Mouse (Mus musculus): ENCODE measurements at regions not wholly inside any gene's neighbourhood (a gene's known extent, or its start where the extent isn't known, plus 50 kb on each side); places are given as distances from the start of the nearest gene placed in this dataset.

- no peaks in the 10 kb centered on the region; the same call in 1 of the 2 replicates for H3K4me1 ChIP-seq (ENCODE audit: insufficient read depth, low read depth, low read length)
- H3K4me3 ChIP-seq (ENCODE audit: low read depth, low read length) = no peak overlapping the region
- no peak for TF ChIP-seq GATA2 (IDR thresholded peaks at IDR 0.05; ENCODE audit: borderline replicate concordance, low read depth, low read length)
- TF ChIP-seq POLR2AphosphoS5 (IDR thresholded peaks at IDR 0.05; ENCODE audit: insufficient replicate concordance, low read depth, low read length) = no peak
- TF ChIP-seq GATA1 (IDR thresholded peaks at IDR 0.05; ENCODE audit: borderline replicate concordance, low read length) = no peak
- TF ChIP-seq CTCF (IDR thresholded peaks at IDR 0.05; ENCODE audit: low read depth, low read length) = no peak
- no peak for TF ChIP-seq TAL1 (conservative IDR thresholded peaks at IDR 0.05; ENCODE audit: low read depth, low read length)
- H3K36me3 ChIP-seq (replicated peaks) = no peaks in the 10 kb centered on the region
- DNase-seq (ENCODE audit: low spot score) (no peak), ATAC-seq (ENCODE audit: extremely low read depth, insufficient number of reproducible peaks, low FRiP score, poor library complexity, severe bottlenecking) (no peak)
- H3K27me3 ChIP-seq (ENCODE audit: insufficient read depth, low read length) = no peaks in the 10 kb centered on the region
- peaks cover 22% of the 10 kb centered on the region for H3K9me3 ChIP-seq (replicated peaks)
These were observed 51.2 kb upstream of the Gm17304 start for GRCm38 (mm10) chr5:106557733-106558132.

- TF ChIP-seq TAL1 (conservative IDR thresholded peaks at IDR 0.05; ENCODE audit: low read depth, low read length) = no peak
- TF ChIP-seq POLR2AphosphoS5 (IDR thresholded peaks at IDR 0.05; ENCODE audit: insufficient replicate concordance, low read depth, low read length) = no peak
- no peak for TF ChIP-seq GATA2 (IDR thresholded peaks at IDR 0.05; ENCODE audit: borderline replicate concordance, low read depth, low read length)
- no peak for TF ChIP-seq GATA1 (IDR thresholded peaks at IDR 0.05; ENCODE audit: borderline replicate concordance, low read length)
- no peak for TF ChIP-seq CTCF (IDR thresholded peaks at IDR 0.05; ENCODE audit: low read depth, low read length)
- Histone ChIP-seq H3K27me3 (ENCODE audit: insufficient read depth, low read length) (no peaks in the 10 kb centered on the region), H3K36me3 (replicated peaks) (no peaks in the 10 kb centered on the region), H3K9me3 (replicated peaks) (peaks cover 24% of the 10 kb centered on the region), H3K4me1 (ENCODE audit: insufficient read depth, low read depth, low read length) (no peaks in the 10 kb centered on the region), H3K4me3 (ENCODE audit: low read depth, low read length) (no peak overlapping the region)
- no peak for ATAC-seq (ENCODE audit: extremely low read depth, insufficient number of reproducible peaks, low FRiP score, poor library complexity, severe bottlenecking)
- DNase-seq (ENCODE audit: low spot score) = no peak
These were observed 69.6 kb upstream of the Gm17304 start for GRCm38 (mm10) chr5:106539286-106539685.

GRCm38 (mm10) chr5:106537153-106537552 lies 71.7 kb upstream of the Gm17304 start:
- DNase-seq (ENCODE audit: low spot score) = no peak
- H3K36me3 ChIP-seq (replicated peaks) = no peaks in the 10 kb centered on the region
- ATAC-seq (ENCODE audit: extremely low read depth, insufficient number of reproducible peaks, low FRiP score, poor library complexity, severe bottlenecking) = no peak
- H3K4me3 ChIP-seq (ENCODE audit: low read depth, low read length) = no peak overlapping the region
- H3K4me1 ChIP-seq (ENCODE audit: insufficient read depth, low read depth, low read length) = no peaks in the 10 kb centered on the region
- H3K27me3 ChIP-seq (ENCODE audit: insufficient read depth, low read length) = no peaks in the 10 kb centered on the region
- H3K9me3 ChIP-seq (replicated peaks) = peaks cover 27% of the 10 kb centered on the region
- no peak for TF ChIP-seq TAL1 (conservative IDR thresholded peaks at IDR 0.05; ENCODE audit: low read depth, low read length)

- no peak overlapping the region for H3K4me3 ChIP-seq (ENCODE audit: low read depth, low read length)
- no peak for DNase-seq (ENCODE audit: low spot score)
- no peaks in the 10 kb centered on the region for H3K36me3 ChIP-seq (replicated peaks)
- H3K4me1 ChIP-seq (ENCODE audit: insufficient read depth, low read depth, low read length) = no peaks in the 10 kb centered on the region
- H3K27me3 ChIP-seq (ENCODE audit: insufficient read depth, low read length) = no peaks in the 10 kb centered on the region
- H3K9me3 ChIP-seq (replicated peaks) = peaks cover 26% of the 10 kb centered on the region
- TF ChIP-seq GATA2 (IDR thresholded peaks at IDR 0.05; ENCODE audit: borderline replicate concordance, low read depth, low read length) = no peak
- no peak for TF ChIP-seq TAL1 (conservative IDR thresholded peaks at IDR 0.05; ENCODE audit: low read depth, low read length)
- ATAC-seq (ENCODE audit: extremely low read depth, insufficient number of reproducible peaks, low FRiP score, poor library complexity, severe bottlenecking) = no peak
These were observed 72.8 kb upstream of the Gm17304 start for GRCm38 (mm10) chr5:106536068-106536467.

GRCm38 (mm10) chr5:106528811-106529210 lies 70.8 kb upstream of the Barhl2 start:
- Histone ChIP-seq H3K36me3 (replicated peaks) (no peaks in the 10 kb centered on the region), H3K4me3 (ENCODE audit: low read depth, low read length) (no peak overlapping the region), H3K9me3 (replicated peaks) (peaks cover 24% of the 10 kb centered on the region), H3K4me1 (ENCODE audit: insufficient read depth, low read depth, low read length) (no peaks in the 10 kb centered on the region), H3K27me3 (ENCODE audit: insufficient read depth, low read length) (no peaks in the 10 kb centered on the region)
- ATAC-seq (ENCODE audit: extremely low read depth, insufficient number of reproducible peaks, low FRiP score, poor library complexity, severe bottlenecking) (no peak), DNase-seq (ENCODE audit: low spot score) (no peak)
- TF ChIP-seq GATA2 (IDR thresholded peaks at IDR 0.05; ENCODE audit: borderline replicate concordance, low read depth, low read length) (no peak), POLR2AphosphoS5 (IDR thresholded peaks at IDR 0.05; ENCODE audit: insufficient replicate concordance, low read depth, low read length) (no peak), TAL1 (conservative IDR thresholded peaks at IDR 0.05; ENCODE audit: low read depth, low read length) (no peak), GATA1 (IDR thresholded peaks at IDR 0.05; ENCODE audit: borderline replicate concordance, low read length) (no peak), CTCF (IDR thresholded peaks at IDR 0.05; ENCODE audit: low read depth, low read length) (no peak)

- DNase-seq (ENCODE audit: low spot score) = no peak
- TF ChIP-seq CTCF (IDR thresholded peaks at IDR 0.05; ENCODE audit: low read depth, low read length) (no peak), GATA2 (IDR thresholded peaks at IDR 0.05; ENCODE audit: borderline replicate concordance, low read depth, low read length) (no peak), TAL1 (conservative IDR thresholded peaks at IDR 0.05; ENCODE audit: low read depth, low read length) (no peak), GATA1 (IDR thresholded peaks at IDR 0.05; ENCODE audit: borderline replicate concordance, low read length) (no peak), POLR2AphosphoS5 (IDR thresholded peaks at IDR 0.05; ENCODE audit: insufficient replicate concordance, low read depth, low read length) (no peak)
- no peak overlapping the region for H3K4me3 ChIP-seq (ENCODE audit: low read depth, low read length)
- no peaks in the 10 kb centered on the region for H3K36me3 ChIP-seq (replicated peaks)
- ATAC-seq (ENCODE audit: extremely low read depth, insufficient number of reproducible peaks, low FRiP score, poor library complexity, severe bottlenecking) = no peak
- no peaks in the 10 kb centered on the region for H3K27me3 ChIP-seq (ENCODE audit: insufficient read depth, low read length)
- H3K4me1 ChIP-seq (ENCODE audit: insufficient read depth, low read depth, low read length) = no peaks in the 10 kb centered on the region
- H3K9me3 ChIP-seq (replicated peaks) = peaks cover 21% of the 10 kb centered on the region
These were observed 69.5 kb upstream of the Barhl2 start for GRCm38 (mm10) chr5:106527364-106527985.

All from G1E (cell line).